Mouse (Mus musculus) hindbrain, embryonic 16.5 days (tissue): ENCODE data around the gene Rap1a. TPM values are rescaled to one million over a fixed set of nuclear protein-coding genes. Genes with fewer than 3 reads are reported as not detected.
"Not testable (repeated sequence)": the region's sequence is repeated elsewhere in the genome, so short reads cannot be mapped to it uniquely, and the experiment has no call there.

Experiments
- ATAC-seq: fragments of 200-750 bp; cut with Nextera tagmentation; 2 replicates; pipeline ENCODE4 v1.8.0; 2017; ENCODE audit warnings: moderate TSS enrichment, moderate library complexity
- H3K27ac ChIP-seq: fragments of 300-500 bp; sonication (generic); 2 replicates; pipeline ENCODE4 v1.5.1; 2014; ENCODE audit warnings: low read depth, mild to moderate bottlenecking, control low read depth, low read length, moderate library complexity
- H3K27me3 ChIP-seq: fragments of 300-500 bp; sonication (generic); replicated peaks from 2 replicates; pipeline ENCODE4 v1.6.1; 2014; ENCODE audit warnings: low read length; ENCODE audit not compliant: control insufficient read depth, insufficient read depth
- H3K36me3 ChIP-seq: fragments of 300-500 bp; sonication (generic); 2 replicates; pipeline ENCODE4 v1.6.1; 2014; ENCODE audit warnings: mild to moderate bottlenecking, low read length, moderate library complexity, mixed read lengths; ENCODE audit not compliant: control insufficient read depth, insufficient read depth
- H3K4me1 ChIP-seq: fragments of 300-500 bp; sonication (generic); 2 replicates; pipeline ENCODE4 v1.6.1; 2014; ENCODE audit warnings: low read depth, low read length; ENCODE audit not compliant: control insufficient read depth, insufficient read depth
- H3K4me2 ChIP-seq: fragments of 300-500 bp; sonication (generic); 2 replicates; pipeline ENCODE4 v1.6.1; 2014; ENCODE audit warnings: mild to moderate bottlenecking, low read length, control low read depth, moderate library complexity
- H3K4me3 ChIP-seq: fragments of 300-500 bp; sonication (generic); 2 replicates; pipeline ENCODE4 v1.5.1; 2014; ENCODE audit warnings: mild to moderate bottlenecking, low read length, control low read depth, moderate library complexity
- H3K9ac ChIP-seq: fragments of 300-500 bp; sonication (generic); 2 replicates; pipeline ENCODE4 v1.6.1; 2014; ENCODE audit warnings: low read depth, mild to moderate bottlenecking, control low read depth, low read length, moderate library complexity
- H3K9me3 ChIP-seq: fragments of 300-500 bp; sonication (generic); 2 replicates; pipeline ENCODE4 v1.6.1; 2014; ENCODE audit warnings: mild to moderate bottlenecking, low read length, moderate library complexity; ENCODE audit not compliant: control insufficient read depth
- WGBS: fragments of 180-500 bp; shearing (Covaris S2); extraction: QIAGEN DNeasy Blood & Tissue Kit; methylation state at CpG from one replicate; pipeline ENCODE4 v1.1.7; 2014; 5-methylcytosine and 5-hydroxymethylcytosine counted together
- polyA plus RNA-seq: library from polyadenylated mRNA; unstranded; fragments of >200 nt; fragmentation: Nextera tagmentation; extraction: Ambion mirVana; gene quantifications from 2 replicates; pipeline ENCODE4 v1.2.1, GENCODE M21; 2015

Rap1a gene
- polyA plus RNA-seq, 1 experiment from 2014 or later: 79.2 TPM

DNA sequence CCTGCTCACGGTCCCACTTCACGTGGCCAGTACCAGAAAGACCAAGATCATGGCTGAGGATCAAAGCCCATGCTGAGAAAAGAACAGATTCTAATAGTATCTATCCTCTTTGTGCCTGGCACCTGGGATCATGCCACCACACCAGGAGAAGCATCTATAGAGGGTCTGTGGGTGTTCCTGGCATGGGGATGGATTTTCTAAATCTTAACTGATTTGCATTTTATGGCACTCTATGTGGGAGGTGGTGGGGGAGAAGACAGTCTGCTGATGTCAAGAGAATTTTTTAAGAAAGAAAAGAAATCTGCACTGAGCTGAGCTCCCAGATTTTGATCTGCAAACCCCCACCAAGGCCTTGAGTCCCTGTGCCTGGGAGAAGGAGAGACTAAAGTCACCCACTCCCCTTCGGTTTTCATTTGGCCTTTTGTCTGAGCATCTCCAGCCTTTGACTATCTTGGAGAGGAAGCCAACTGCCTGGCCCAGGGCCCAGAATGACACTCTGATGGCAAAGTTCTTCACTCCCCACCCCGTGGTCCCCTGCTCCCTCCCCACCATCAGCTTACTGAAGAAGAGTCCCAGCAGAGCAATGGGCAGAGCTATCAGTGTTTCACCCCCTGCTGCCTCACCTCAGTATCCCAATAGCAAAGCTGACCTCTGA, 94.6 kb downstream of the Rap1a start:
- Histone ChIP-seq H3K27ac (peak overlapping the region; percentile 55; the same call in 1 of the 2 replicates), H3K4me3 (peak overlapping the region; percentile 59), H3K9me3 (no peaks in the 10 kb centered on the region), H3K27me3 (no peaks in the 10 kb centered on the region; the same call in 1 of the 2 replicates), H3K4me1 (peaks cover 8% of the 10 kb centered on the region), H3K4me2 (peak overlapping the region; percentile 99), H3K36me3 (no peaks in the 10 kb centered on the region), H3K9ac (peak overlapping the region; percentile 16; the same call in 1 of the 2 replicates)
- WGBS: 35% methylated on average over 4 of the region's 4 CpGs
- no peak for ATAC-seq

DNA sequence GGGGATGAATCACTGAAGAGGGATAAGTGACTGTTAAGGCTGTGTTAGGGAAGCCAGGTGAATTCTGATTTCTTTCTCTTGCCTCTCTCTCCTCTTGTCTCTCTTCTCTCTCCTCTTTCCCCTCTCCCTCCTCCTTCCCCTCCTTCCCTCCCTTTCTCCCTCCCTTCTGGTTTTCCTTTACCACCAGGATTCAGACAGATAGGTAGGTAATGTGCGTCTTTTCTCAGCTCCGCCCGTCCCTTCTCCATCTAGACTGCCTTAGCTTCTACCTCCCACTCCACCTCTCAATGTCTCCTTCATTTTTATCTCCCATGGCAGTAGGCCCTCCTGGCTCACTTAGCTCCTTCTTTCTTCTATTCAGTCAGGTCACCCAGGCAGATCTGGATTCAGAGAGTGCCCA, 95.6 kb downstream of the Rap1a start:
- Histone ChIP-seq H3K9me3 (no peaks in the 10 kb centered on the region), H3K4me3 (peak overlapping the region; percentile 59), H3K27ac (peak overlapping the region; percentile 82), H3K9ac (peak overlapping the region; percentile 72), H3K4me1 (peaks cover 8% of the 10 kb centered on the region), H3K27me3 (no peaks in the 10 kb centered on the region; the same call in 1 of the 2 replicates), H3K36me3 (no peaks in the 10 kb centered on the region), H3K4me2 (peak overlapping the region; percentile 99)
- 32% methylated on average over 3 of the region's 3 CpGs for WGBS
- no peak for ATAC-seq

DNA sequence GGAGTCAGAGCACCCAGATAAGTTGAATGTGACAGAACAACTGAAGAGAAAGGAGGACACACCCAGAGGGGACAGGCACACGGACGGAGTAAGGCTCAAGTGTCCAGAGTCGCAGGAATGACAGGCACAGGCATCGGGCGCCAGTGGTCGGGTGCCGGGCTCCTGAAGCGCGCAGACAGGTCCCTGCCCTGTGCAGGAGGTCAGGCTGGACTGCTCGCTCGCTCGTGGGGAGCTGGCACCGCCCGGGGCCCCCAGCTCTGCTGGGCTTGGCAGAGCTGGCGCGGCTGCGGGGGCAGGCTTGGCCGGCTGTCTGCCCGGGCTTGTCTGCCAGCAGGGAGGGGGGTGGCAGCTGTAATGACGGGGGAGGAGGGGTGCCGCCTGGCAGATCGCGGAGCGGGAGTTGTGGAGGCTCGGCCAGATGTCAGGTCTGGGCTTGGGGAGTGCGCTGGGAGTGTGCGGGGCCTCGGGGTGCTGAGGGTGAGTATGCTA, 96.0 kb downstream of the Rap1a start:
- peaks cover 8% of the 10 kb centered on the region; the same call in 1 of the 2 replicates for H3K4me1 ChIP-seq
- ATAC-seq: peak; percentile 69
- under 1% methylated on average over 26 of the region's 28 CpGs for WGBS
- H3K27me3 ChIP-seq: no peaks in the 10 kb centered on the region; the same call in 1 of the 2 replicates
- H3K4me2 ChIP-seq: peak overlapping the region; percentile 99
- no peaks in the 10 kb centered on the region for H3K36me3 ChIP-seq
- peak overlapping the region; percentile 82 for H3K27ac ChIP-seq
- no peaks in the 10 kb centered on the region for H3K9me3 ChIP-seq
- peak overlapping the region; percentile 72 for H3K9ac ChIP-seq
- H3K4me3 ChIP-seq: peak overlapping the region; percentile 59

DNA sequence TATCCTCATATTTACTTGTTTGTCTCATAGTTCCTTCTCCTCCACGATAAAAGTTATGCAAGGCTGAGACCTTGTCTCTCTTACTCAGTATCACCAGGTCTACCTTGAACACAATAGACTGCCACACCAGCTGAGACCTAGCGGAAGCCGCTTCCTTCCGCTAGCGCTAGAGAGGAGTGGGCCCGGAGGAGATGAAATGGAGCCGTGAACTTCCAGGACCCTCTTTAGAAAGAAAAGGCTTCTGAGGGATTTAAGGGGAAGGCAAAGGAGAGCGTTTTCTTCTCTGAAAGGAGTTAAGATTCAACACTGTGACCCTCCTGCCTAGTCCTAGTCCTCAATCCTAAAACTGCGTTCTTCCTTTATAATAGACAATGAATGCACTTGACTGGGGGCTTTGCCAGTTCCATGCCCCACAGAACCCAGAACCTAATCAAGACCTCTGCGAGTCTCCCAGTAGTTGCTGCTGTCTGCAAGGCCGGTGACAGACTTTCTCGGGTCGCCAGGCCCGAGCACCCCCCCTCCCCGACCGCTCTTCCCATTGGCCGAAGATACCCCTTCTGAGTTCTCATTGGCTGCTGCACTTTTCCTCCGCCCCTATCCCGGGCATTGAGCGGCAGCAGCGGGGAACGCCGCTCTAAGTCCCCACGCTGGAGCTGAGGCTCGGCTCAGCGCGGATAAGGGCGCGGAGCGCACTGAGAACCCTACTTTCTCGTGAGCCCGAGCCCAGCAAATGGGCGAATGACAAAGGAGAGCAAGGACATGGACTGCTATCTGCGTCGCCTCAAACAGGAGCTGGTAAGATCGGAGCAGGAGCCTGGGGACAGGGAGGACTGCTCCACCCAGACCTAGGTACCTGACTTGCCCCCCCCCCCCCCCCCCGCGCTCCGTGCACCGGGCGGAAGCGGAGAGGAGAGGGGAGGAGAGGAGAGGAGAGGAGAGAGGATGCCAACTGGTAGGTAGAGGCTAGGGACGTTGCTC, 96.8 kb downstream of the Rap1a start, which contains the start of gene Inka2:
Gene Inka2, plus strand, starts transcription at position 569 of the 978 bp plus-strand sequence.
- Histone ChIP-seq H3K4me3 (peak within 1 kb of the TSS; percentile 59), H3K9me3 (no peaks in the 10 kb centered on the region), H3K4me2 (peak within 1 kb of the TSS; percentile 99), H3K27me3 (no peaks in the 10 kb centered on the region; the same call in 1 of the 2 replicates), H3K4me1 (peaks cover 8% of the 10 kb centered on the region; the same call in 1 of the 2 replicates), H3K27ac (peak within 1 kb of the TSS; percentile 82), H3K36me3 (no peaks in the 10 kb centered on the region), H3K9ac (peak within 1 kb of the TSS; percentile 72)
- 2% methylated on average over 40 of the region's 43 CpGs for WGBS
- ATAC-seq: peak; percentile 95

DNA sequence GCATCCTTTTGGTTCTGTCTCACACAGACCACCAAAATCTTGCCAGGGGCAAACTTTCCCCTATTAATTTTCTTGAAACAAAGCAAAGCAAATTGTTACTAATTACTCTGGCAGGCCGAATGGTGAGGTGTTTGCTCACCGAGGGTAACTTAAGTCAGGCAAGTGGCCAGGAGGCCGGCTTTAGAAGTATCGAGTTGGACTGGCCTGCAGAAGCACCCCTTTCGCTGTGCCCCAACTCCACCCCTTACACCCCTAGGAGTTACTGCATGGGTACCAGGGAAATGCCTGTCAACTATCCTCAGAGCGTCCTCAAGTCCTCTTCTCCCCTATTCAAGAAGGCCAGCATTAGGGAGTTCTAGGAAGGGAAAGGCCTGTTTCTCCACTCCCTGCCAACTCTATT, 97.6 kb downstream of the Rap1a start:
- H3K4me2 ChIP-seq: peak overlapping the region; percentile 99
- H3K4me3 ChIP-seq: no peak overlapping the region
- peaks cover 8% of the 10 kb centered on the region; the same call in 1 of the 2 replicates for H3K4me1 ChIP-seq
- H3K36me3 ChIP-seq: no peaks in the 10 kb centered on the region
- no peak for ATAC-seq
- WGBS: 48% methylated on average over 6 of the region's 6 CpGs
- H3K27me3 ChIP-seq: no peaks in the 10 kb centered on the region; the same call in 1 of the 2 replicates
- H3K27ac ChIP-seq: no peak overlapping the region
- H3K9me3 ChIP-seq: no peaks in the 10 kb centered on the region
- no peak overlapping the region for H3K9ac ChIP-seq

DNA sequence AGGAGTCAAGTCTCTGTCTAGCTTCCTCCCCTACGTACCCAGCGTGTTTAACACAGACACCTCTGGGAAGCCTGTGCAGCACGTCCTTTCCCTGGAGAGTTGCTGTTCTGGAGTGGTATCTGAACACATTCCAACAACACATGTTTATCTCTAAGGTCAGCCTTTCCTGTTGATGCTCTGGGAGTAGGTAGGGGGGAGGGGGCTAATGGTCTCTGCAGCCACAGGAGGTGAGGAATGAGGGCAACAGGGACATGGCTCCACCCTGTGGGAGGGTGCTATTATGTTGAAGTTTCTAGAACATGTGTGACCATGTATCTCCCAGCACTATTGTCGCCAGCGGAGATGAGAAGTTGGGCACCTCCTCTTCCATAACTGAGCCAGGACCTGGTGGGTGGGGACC, 99.7 kb downstream of the Rap1a start:
- no peaks in the 10 kb centered on the region for H3K9me3 ChIP-seq
- no peak overlapping the region for H3K4me2 ChIP-seq
- no peak for ATAC-seq
- no peak overlapping the region for H3K9ac ChIP-seq
- no peaks in the 10 kb centered on the region for H3K36me3 ChIP-seq
- no peak overlapping the region for H3K4me3 ChIP-seq
- peaks cover 13% of the 10 kb centered on the region for H3K4me1 ChIP-seq
- H3K27ac ChIP-seq: no peak overlapping the region
- H3K27me3 ChIP-seq: no peaks in the 10 kb centered on the region; the same call in 1 of the 2 replicates
- WGBS: 70% methylated on average over 5 of the region's 5 CpGs

DNA sequence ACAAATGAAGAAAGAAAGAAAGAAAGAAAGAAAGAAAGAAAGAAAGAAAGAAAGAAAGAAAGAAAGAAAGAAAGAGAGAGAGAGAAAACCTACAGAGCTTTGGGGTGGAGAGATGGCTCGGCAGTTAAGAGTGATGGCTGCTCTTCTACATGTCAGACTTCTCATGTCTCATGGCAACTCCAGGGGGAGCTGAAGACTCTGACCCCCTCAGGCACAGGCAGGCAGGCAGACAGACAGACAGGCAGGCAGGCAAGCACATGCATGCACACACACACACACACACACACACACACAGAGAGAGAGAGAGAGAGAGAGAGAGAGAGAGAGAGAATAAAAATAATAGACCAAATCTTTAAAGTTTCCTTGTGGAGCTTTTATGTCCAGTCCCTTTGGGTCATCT, 100.3 kb downstream of the Rap1a start:
- H3K27me3 ChIP-seq, H3K27ac ChIP-seq, ATAC-seq, H3K36me3 ChIP-seq, H3K4me2 ChIP-seq, H3K9ac ChIP-seq, H3K4me3 ChIP-seq, H3K9me3 ChIP-seq: not testable (repeated sequence)
- WGBS: 48% methylated on average over 1 of the region's 1 CpGs
- peaks cover 18% of the 10 kb centered on the region for H3K4me1 ChIP-seq

DNA sequence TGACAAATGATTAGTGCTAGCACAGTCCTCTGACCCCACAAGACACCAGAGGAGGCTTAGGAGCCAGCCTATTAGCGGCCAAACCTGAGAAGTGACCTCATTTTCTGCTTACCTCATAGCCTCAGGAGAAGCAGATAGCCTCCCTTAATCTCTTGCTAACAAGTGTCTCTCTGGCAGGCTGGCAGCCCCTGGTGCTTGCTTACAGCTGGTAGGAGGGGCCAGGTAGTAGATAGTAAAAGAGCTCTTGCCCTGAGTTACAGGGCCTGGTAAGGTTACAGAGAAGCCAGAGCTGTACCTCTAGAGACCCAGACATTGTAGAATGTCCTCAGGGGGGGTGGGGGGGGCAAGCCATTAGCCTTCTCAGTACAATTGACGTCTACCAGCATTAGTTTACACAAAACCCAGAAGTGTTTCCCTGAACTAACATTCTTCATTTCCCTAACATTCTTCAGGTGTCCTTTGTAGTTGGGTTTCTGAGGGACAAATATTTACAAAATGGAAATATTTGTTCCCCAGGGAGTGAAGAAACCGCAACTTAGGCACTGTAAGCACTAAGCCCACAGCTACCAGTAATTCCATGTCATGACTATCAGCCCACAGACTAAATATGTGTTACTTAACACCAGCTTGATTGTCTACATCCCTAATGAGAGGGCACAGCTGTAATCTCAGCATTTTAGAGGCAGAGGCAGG, 101.7 kb downstream of the Rap1a start:
- no peaks in the 10 kb centered on the region for H3K36me3 ChIP-seq
- no peaks in the 10 kb centered on the region; the same call in 1 of the 2 replicates for H3K27me3 ChIP-seq
- no peak overlapping the region for H3K4me2 ChIP-seq
- peaks cover 16% of the 10 kb centered on the region for H3K4me1 ChIP-seq
- no peak overlapping the region for H3K9ac ChIP-seq
- no peak for ATAC-seq
- no peak overlapping the region for H3K4me3 ChIP-seq
- no peak overlapping the region for H3K27ac ChIP-seq
- no peaks in the 10 kb centered on the region for H3K9me3 ChIP-seq
- WGBS: 66% methylated on average over 3 of the region's 3 CpGs
